Mouse (Mus musculus) adrenal gland, postnatal 14 days (tissue): ENCODE data around the gene Hist2h3b. TPM values are rescaled to one million over a fixed set of nuclear protein-coding genes. Genes with fewer than 3 reads are reported as not detected.

Experiments
- DNase-seq: peaks from one replicate; pipeline ENCODE4 v3.0.0; 2021; ENCODE audit warnings: mixed read lengths
- microRNA-seq, 2 experiments: library from miRNA; unstranded; fragments of <30 nt; microRNA quantifications; one replicate each; pipeline ENCODE4 v1.2.0; 2021
- total RNA-seq: library from RNA; stranded (reverse); gene quantifications from 2 replicates; pipeline ENCODE4 v1.2.3, GENCODE M21; 2021

Hist2h3b gene
- total RNA-seq, 1 experiment from 2014 or later: 406 TPM

GRCm38 (mm10) chr3:96299562-96299961 is 31.1 kb downstream of the Hist2h3b start:
- DNase-seq: no peak

GRCm38 (mm10) chr3:96300706-96301529 is 32.5 kb downstream of the Hist2h3b start:
- DNase-seq: no peak

- no peak for DNase-seq
These were observed 33.6 kb downstream of the Hist2h3b start for GRCm38 (mm10) chr3:96302076-96302475.

GRCm38 (mm10) chr3:96306506-96306905 is 38.1 kb downstream of the Hist2h3b start:
- no peak for DNase-seq

- no peak for DNase-seq
These were observed 41.0 kb downstream of the Hist2h3b start for GRCm38 (mm10) chr3:96309441-96309840.

- peak; percentile 46 for DNase-seq
These were observed 44.1 kb downstream of the Hist2h3b start for GRCm38 (mm10) chr3:96312341-96313098.

Small RNA genes within 50 kb of the gene (microRNA-seq; reads per million reads assigned to microRNA genes)
- gene Gm44492 (0 reads per million in 2 experiments), gene Gm47311 (0 reads per million in 2 experiments), gene Gm47313 (0 reads per million in 2 experiments)

Other genes with a start within 250 kb of the Hist2h3b start
- 27.0 and 31.1 TPM in 2 replicates for gene Vps45, start 210.2 kb upstream of the Hist2h3b start, total RNA-seq
- 31.8 and 40.8 TPM in 2 replicates for gene Otud7b, start 164.1 kb upstream of the Hist2h3b start, total RNA-seq
- 9.3 and 15.6 TPM in 2 replicates for gene Mtmr11, start 106.7 kb upstream of the Hist2h3b start, total RNA-seq
- 52.0 and 57.5 TPM in 2 replicates for gene Sf3b4, start 96.3 kb upstream of the Hist2h3b start, total RNA-seq
- 9.0 and 10.4 TPM in 2 replicates for gene Sv2a, start 87.5 kb upstream of the Hist2h3b start, total RNA-seq
- gene Bola1, start 48.9 kb upstream of the Hist2h3b start, total RNA-seq: 33.1 and 33.2 TPM in 2 replicates
- 14.3 and 17.6 TPM in 2 replicates for gene Hist2h2ab, start 48.8 kb upstream of the Hist2h3b start, total RNA-seq
- 128 and 146 TPM in 2 replicates for gene Hist2h2ac, start 47.8 kb upstream of the Hist2h3b start, total RNA-seq
- gene Hist2h2be, start 47.5 kb upstream of the Hist2h3b start, total RNA-seq: 9.0 and 12.3 TPM in 2 replicates
- gene Hist2h3c2, start 29.5 kb upstream of the Hist2h3b start, total RNA-seq: 93.4 and 148 TPM in 2 replicates
- 733 and 750 TPM in 2 replicates for gene Hist2h2aa2, start 28.4 kb upstream of the Hist2h3b start, total RNA-seq
- gene Hist2h2aa1, start 23.2 kb upstream of the Hist2h3b start, total RNA-seq: 53.5 and 61.0 TPM in 2 replicates
- 3.1 and 3.8 TPM in 2 replicates for gene Hist2h3c1, start 22.0 kb upstream of the Hist2h3b start, total RNA-seq
- 54.1 and 56.9 TPM in 2 replicates for gene Hist2h4, start 5.3 kb upstream of the Hist2h3b start, total RNA-seq
- 370 and 432 TPM in 2 replicates for gene Hist2h2bb, start 1.1 kb downstream of the Hist2h3b start, total RNA-seq
- 0.56 and 1.3 TPM in 2 replicates for gene Fcgr1, start 25.3 kb downstream of the Hist2h3b start, total RNA-seq
- gene BC107364, start 183.7 kb downstream of the Hist2h3b start, total RNA-seq: not detected in 2 replicates